Mouse (Mus musculus) heart, adult 2 months (tissue): ENCODE results near the gene Gm49387. TPM values are rescaled to one million over a fixed set of nuclear protein-coding genes. Genes with fewer than 3 reads are reported as not detected.

Source experiments
- DNase-seq, 2 experiments: peaks; one replicate each; pipeline ENCODE4 v3.0.0; 2021
- H3K27ac ChIP-seq: fragments of 200-600 bp; 2 replicates; pipeline ENCODE4 v1.8.1; 2022
- H3K27me3 ChIP-seq: fragments of 200-500 bp; 2 replicates; pipeline ENCODE4 v1.6.1; 2012; ENCODE audit warnings: mild to moderate bottlenecking, low read length, inconsistent platforms, mixed read lengths; ENCODE audit not compliant: control insufficient read depth, insufficient read depth
- H3K36me3 ChIP-seq: fragments of 200-500 bp; 2 replicates; pipeline ENCODE4 v1.6.1; 2012; ENCODE audit warnings: low read length, inconsistent platforms; ENCODE audit not compliant: control insufficient read depth, insufficient read depth
- H3K4me1 ChIP-seq: fragments of 200-500 bp; 2 replicates; pipeline ENCODE4 v1.6.1; 2011; ENCODE audit warnings: low read length; ENCODE audit not compliant: control insufficient read depth, insufficient read depth
- H3K4me3 ChIP-seq: fragments of 200-600 bp; 2 replicates; pipeline ENCODE4 v1.8.1; 2022
- H3K79me2 ChIP-seq: fragments of 200-500 bp; replicated peaks from 2 replicates; pipeline ENCODE4 v1.6.1; 2012; ENCODE audit warnings: mild to moderate bottlenecking, inconsistent platforms, low read length, moderate library complexity, mixed read lengths; ENCODE audit not compliant: control insufficient read depth, insufficient read depth
- H3K9ac ChIP-seq: fragments of 200-500 bp; 2 replicates; pipeline ENCODE4 v1.6.1; 2012; ENCODE audit warnings: low read depth, mild to moderate bottlenecking, control low read depth, inconsistent platforms, low read length, mixed read lengths
- CTCF ChIP-seq: fragments of 200-600 bp; IDR thresholded peaks from 2 replicates; pipeline ENCODE4 v1.8.1; 2022; ENCODE audit warnings: antibody characterized with exemption, mild to moderate bottlenecking, moderate library complexity
- EP300 ChIP-seq: fragments of 200-500 bp; IDR thresholded peaks from 2 replicates; pipeline ENCODE4 v1.6.1; 2011; ENCODE audit warnings: low read depth, low read length, control low read depth; ENCODE audit not compliant: insufficient read depth
- POLR2A ChIP-seq: fragments of 200-500 bp; IDR thresholded peaks from 2 replicates; pipeline ENCODE4 v1.6.1; 2011; ENCODE audit warnings: mild to moderate bottlenecking, low read depth, low read length, control low read depth; ENCODE audit not compliant: insufficient read depth
- WGBS: fragments of 180-500 bp; shearing (Covaris S2); methylation state at CpG from one replicate; pipeline ENCODE4 v1.1.7; 2018; 5-methylcytosine and 5-hydroxymethylcytosine counted together
- intact Hi-C: fragments of 180-260 bp; cut with DNase I; formaldehyde crosslinking; loops from one replicate; pipeline ENCODE4 v1.15.1; 2025
- polyA plus RNA-seq: library from polyadenylated mRNA; depleted of rRNA; stranded (reverse); fragments of >200 nt; gene quantifications from 2 replicates; pipeline ENCODE4 v1.2.3, GENCODE M21; 2012
- total RNA-seq, 2 experiments: library from RNA; stranded (reverse); gene quantifications; 2 replicates each; pipeline ENCODE4 v1.2.3; 2021

The Gm49387 gene
- total and polyA plus RNA-seq, 3 experiments, result 0.66 to 2.4 (median 0.86) TPM

- TF ChIP-seq CTCF, result no peak
- no peak for TF ChIP-seq EP300
- no peak for TF ChIP-seq POLR2A
- Histone ChIP-seq H3K27ac (no peak overlapping the region), H3K79me2 (no peaks in the 10 kb centered on the region), H3K9ac (no peak overlapping the region), H3K36me3 (no peaks in the 10 kb centered on the region), H3K27me3 (no peaks in the 10 kb centered on the region), H3K4me3 (no peak overlapping the region), H3K4me1 (no peaks in the 10 kb centered on the region)
- peak in 1 of 2 experiments; percentile 58 for DNase-seq
- WGBS, result 35% methylated on average over 12 of the region's 12 CpGs
- intact Hi-C loops, result no loop called here
These were observed 109.1 kb downstream of the Gm49387 start for GRCm38 (mm10) chr14:31531506-31532148.

GRCm38 (mm10) chr14:31530847-31531246 is 109.8 kb downstream of the Gm49387 start:
- intact Hi-C loops, result no loop called here
- Histone ChIP-seq H3K36me3 (no peaks in the 10 kb centered on the region), H3K79me2 (no peaks in the 10 kb centered on the region), H3K27me3 (no peaks in the 10 kb centered on the region), H3K27ac (no peak overlapping the region), H3K4me1 (no peaks in the 10 kb centered on the region), H3K9ac (no peak overlapping the region), H3K4me3 (no peak overlapping the region)
- no peak for DNase-seq
- no peak for TF ChIP-seq POLR2A
- no peak for TF ChIP-seq CTCF
- TF ChIP-seq EP300, result no peak
- 89% methylated on average over 4 of the region's 4 CpGs for WGBS

DNA sequence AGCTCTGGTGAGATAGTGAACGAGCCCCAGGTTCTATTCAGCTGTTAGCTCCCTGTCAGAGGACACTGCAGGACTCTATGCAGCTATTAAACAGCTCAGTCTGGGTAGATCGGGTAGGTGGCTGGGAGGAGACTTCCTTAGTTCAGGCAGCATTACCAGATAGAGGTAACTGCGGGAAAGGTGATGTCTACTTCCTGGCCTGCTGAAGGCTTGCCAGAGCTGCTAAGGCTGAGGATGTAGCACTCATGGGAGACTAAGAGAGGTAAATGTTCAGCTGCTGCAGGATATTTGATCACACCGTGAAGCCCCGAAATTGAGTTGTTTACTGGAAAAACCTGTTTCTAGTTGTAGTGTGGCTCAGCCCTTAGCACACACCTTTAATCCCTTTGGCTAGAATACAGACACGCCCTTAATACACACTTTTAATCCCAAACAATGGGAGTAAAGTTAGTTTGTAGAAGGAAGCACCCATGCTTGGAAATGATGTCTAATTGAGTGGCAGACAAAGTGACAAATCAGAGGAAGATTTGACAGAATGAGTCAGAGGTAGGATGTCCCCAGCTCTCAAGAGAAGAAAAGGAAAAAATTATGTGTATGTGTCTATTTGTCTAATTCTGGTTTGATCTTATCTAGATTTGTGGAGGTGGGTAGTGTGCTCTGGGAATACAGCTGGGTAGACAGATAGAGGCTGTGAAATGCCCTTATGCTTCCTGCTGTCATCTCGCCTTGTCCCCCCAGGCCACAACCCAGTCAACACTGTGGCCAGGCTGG is 115.5 kb downstream of the Gm49387 start:
- WGBS, result 70% methylated on average over 7 of the region's 7 CpGs
- intact Hi-C loops, result no loop called here
- no peaks in the 10 kb centered on the region for H3K79me2 ChIP-seq
- H3K9ac ChIP-seq, result no peak overlapping the region
- TF ChIP-seq POLR2A, result no peak
- TF ChIP-seq EP300, result no peak
- no peak for TF ChIP-seq CTCF
- no peak for DNase-seq
- H3K27ac ChIP-seq, result no peak overlapping the region
- no peaks in the 10 kb centered on the region for H3K36me3 ChIP-seq
- no peak overlapping the region for H3K4me3 ChIP-seq
- H3K27me3 ChIP-seq, result no peaks in the 10 kb centered on the region
- H3K4me1 ChIP-seq, result no peaks in the 10 kb centered on the region

GRCm38 (mm10) chr14:31521318-31521717 is 119.4 kb downstream of the Gm49387 start:
- DNase-seq, result no peak
- Histone ChIP-seq H3K36me3 (no peaks in the 10 kb centered on the region), H3K27me3 (no peaks in the 10 kb centered on the region), H3K4me1 (peaks cover 2% of the 10 kb centered on the region; the same call in 1 of the 2 replicates), H3K27ac (no peak overlapping the region), H3K9ac (no peak overlapping the region), H3K79me2 (no peaks in the 10 kb centered on the region), H3K4me3 (no peak overlapping the region)
- 57% methylated on average over 2 of the region's 2 CpGs for WGBS
- intact Hi-C loops, result no loop called here
- TF ChIP-seq EP300 (no peak), POLR2A (no peak), CTCF (peak; percentile 49)

- Histone ChIP-seq H3K4me1 (peaks cover 2% of the 10 kb centered on the region; the same call in 1 of the 2 replicates), H3K36me3 (no peaks in the 10 kb centered on the region), H3K4me3 (no peak overlapping the region), H3K27ac (no peak overlapping the region), H3K9ac (no peak overlapping the region), H3K27me3 (no peaks in the 10 kb centered on the region), H3K79me2 (no peaks in the 10 kb centered on the region)
- WGBS, result 9% methylated on average over 3 of the region's 3 CpGs
- no peak for DNase-seq
- TF ChIP-seq CTCF, result peak; percentile 69
- 0 out of 2 replicates have a peak, but pooled peaks have one; percentile 46 for TF ChIP-seq EP300
- no peak for TF ChIP-seq POLR2A
- intact Hi-C loops, result loop anchor here (1.0 to 2.0 kb wide), 2 partner anchors 50 to 86 kb away; no protein-coding TSS in a partner anchor
These were observed 121.5 kb downstream of the Gm49387 start for GRCm38 (mm10) chr14:31519165-31519564.

- TF ChIP-seq CTCF, result no peak
- TF ChIP-seq POLR2A, result no peak
- TF ChIP-seq EP300, result no peak
- intact Hi-C loops, result no loop called here
- Histone ChIP-seq H3K9ac (no peak overlapping the region), H3K4me1 (peaks cover 2% of the 10 kb centered on the region; the same call in 1 of the 2 replicates), H3K27ac (no peak overlapping the region), H3K4me3 (no peak overlapping the region), H3K79me2 (no peaks in the 10 kb centered on the region), H3K36me3 (no peaks in the 10 kb centered on the region), H3K27me3 (no peaks in the 10 kb centered on the region)
- DNase-seq, result no peak
- 92% methylated on average over 2 of the region's 2 CpGs for WGBS
These were observed 124.8 kb downstream of the Gm49387 start for GRCm38 (mm10) chr14:31515895-31516294.
